Mouse (Mus musculus) embryonic fibroblast, embryonic 13.5 days (primary cell): ENCODE data around the gene Dicer1.

Experiments
- CTCF ChIP-seq: IDR thresholded peaks from 2 replicates; pipeline ENCODE4 v1.5.1; 2011; ENCODE audit warnings: mild to moderate bottlenecking, control low read depth, low read length, moderate library complexity, borderline replicate concordance; ENCODE audit not compliant: insufficient read depth
- POLR2A ChIP-seq: IDR thresholded peaks from 2 replicates; pipeline ENCODE4 v1.6.1; 2011; ENCODE audit warnings: low read depth, mild to moderate bottlenecking, control low read depth, low read length, moderate library complexity

- no peak for TF ChIP-seq CTCF
- TF ChIP-seq POLR2A, result no peak
Measured at GRCm38 (mm10) chr12:104738931-104739330, 12.8 kb downstream of the Dicer1 start.
